Mouse (Mus musculus) forebrain, embryonic 10.5 days (tissue): ENCODE data around the gene N4bp2l2. TPM values are rescaled to one million over a fixed set of nuclear protein-coding genes. Genes with fewer than 3 reads are reported as not detected.

Source experiments
- DNase-seq: peaks from one replicate; pipeline ENCODE4 v3.0.0-alpha.2; 2017; ENCODE audit warnings: low spot score; ENCODE audit errors: extremely low spot score
- H3K27ac ChIP-seq: fragments of 300-500 bp; sonication (generic); 2 replicates; pipeline ENCODE4 v1.5.1; 2016; ENCODE audit warnings: mild to moderate bottlenecking
- H3K27me3 ChIP-seq: fragments of 300-500 bp; sonication (generic); 2 replicates; pipeline ENCODE4 v1.6.1; 2016; ENCODE audit warnings: mild to moderate bottlenecking; ENCODE audit not compliant: poor library complexity, severe bottlenecking
- H3K36me3 ChIP-seq: fragments of 300-500 bp; sonication (generic); replicated peaks from 2 replicates; pipeline ENCODE4 v1.6.1; 2016; ENCODE audit warnings: mild to moderate bottlenecking, moderate library complexity
- H3K4me1 ChIP-seq: fragments of 300-500 bp; sonication (generic); 2 replicates; pipeline ENCODE4 v1.6.1; 2016
- H3K4me3 ChIP-seq: fragments of 300-500 bp; sonication (generic); 2 replicates; pipeline ENCODE4 v1.5.1; 2016; ENCODE audit warnings: mild to moderate bottlenecking, moderate library complexity
- H3K9me3 ChIP-seq: fragments of 300-500 bp; sonication (generic); 2 replicates; pipeline ENCODE4 v1.6.1; 2016; ENCODE audit warnings: mild to moderate bottlenecking, moderate library complexity
- WGBS: fragments of 180-500 bp; shearing (Covaris S2); methylation state at CpG from one replicate; pipeline ENCODE4 v1.1.7; 2016; 5-methylcytosine and 5-hydroxymethylcytosine counted together
- polyA plus RNA-seq: library from polyadenylated mRNA; unstranded; fragments of >200 nt; fragmentation: Nextera tagmentation; extraction: Ambion mirVana; gene quantifications from 2 replicates; pipeline ENCODE4 v1.2.1, GENCODE M21; 2016

N4bp2l2 gene
- polyA plus RNA-seq, 1 experiment from 2014 or later = 33.3 TPM

GRCm38 (mm10) chr5:150601441-150602230 is 64.3 kb downstream of the N4bp2l2 start:
- peaks cover 5% of the 10 kb centered on the region; the same call in 1 of the 2 replicates for H3K36me3 ChIP-seq
- no peak overlapping the region for H3K27ac ChIP-seq
- no peak overlapping the region for H3K4me3 ChIP-seq
- H3K9me3 ChIP-seq = no peaks in the 10 kb centered on the region
- peaks cover 34% of the 10 kb centered on the region for H3K4me1 ChIP-seq
- WGBS = 90% methylated on average over 14 of the region's 14 CpGs
- peaks cover 11% of the 10 kb centered on the region for H3K27me3 ChIP-seq
- no peak for DNase-seq

- Histone ChIP-seq H3K27ac (0 out of 2 replicates have a peak overlapping the region, but pooled peaks have one; percentile 16), H3K4me3 (no peak overlapping the region), H3K36me3 (no peaks in the 10 kb centered on the region), H3K27me3 (peaks cover 19% of the 10 kb centered on the region), H3K4me1 (peaks cover 34% of the 10 kb centered on the region), H3K9me3 (no peaks in the 10 kb centered on the region)
- WGBS = 87% methylated on average over 20 of the region's 20 CpGs
- no peak for DNase-seq
These were observed 65.2 kb downstream of the N4bp2l2 start for GRCm38 (mm10) chr5:150600554-150601440.

- H3K36me3 ChIP-seq = no peaks in the 10 kb centered on the region
- 68% methylated on average over 13 of the region's 13 CpGs for WGBS
- H3K27me3 ChIP-seq = peaks cover 31% of the 10 kb centered on the region
- no peaks in the 10 kb centered on the region for H3K9me3 ChIP-seq
- H3K4me3 ChIP-seq = no peak overlapping the region
- H3K27ac ChIP-seq = 0 out of 2 replicates have a peak overlapping the region, but pooled peaks have one; percentile 16
- H3K4me1 ChIP-seq = peaks cover 42% of the 10 kb centered on the region
- no peak for DNase-seq
These were observed 66.4 kb downstream of the N4bp2l2 start for GRCm38 (mm10) chr5:150599301-150600294.

GRCm38 (mm10) chr5:150598202-150599119 is 67.5 kb downstream of the N4bp2l2 start:
- Histone ChIP-seq H3K36me3 (no peaks in the 10 kb centered on the region), H3K4me3 (no peak overlapping the region), H3K27ac (no peak overlapping the region), H3K27me3 (peaks cover 43% of the 10 kb centered on the region), H3K9me3 (no peaks in the 10 kb centered on the region), H3K4me1 (peaks cover 51% of the 10 kb centered on the region)
- no peak for DNase-seq
- WGBS = 69% methylated on average over 21 of the region's 21 CpGs

- no peaks in the 10 kb centered on the region for H3K36me3 ChIP-seq
- 83% methylated on average over 7 of the region's 7 CpGs for WGBS
- H3K4me1 ChIP-seq = peaks cover 57% of the 10 kb centered on the region
- no peak for DNase-seq
- no peak within 1 kb of the TSS for H3K27ac ChIP-seq
- H3K4me3 ChIP-seq = no peak within 1 kb of the TSS
- peaks cover 56% of the 10 kb centered on the region for H3K27me3 ChIP-seq
- no peaks in the 10 kb centered on the region for H3K9me3 ChIP-seq
These were observed 68.9 kb downstream of the N4bp2l2 start, which contains the start of gene N4bp2l1 for GRCm38 (mm10) chr5:150597088-150597487. Gene N4bp2l1, minus strand, starts transcription at chr5:150597188.

- no peak overlapping the region for H3K4me3 ChIP-seq
- no peak for DNase-seq
- no peak overlapping the region for H3K27ac ChIP-seq
- H3K36me3 ChIP-seq = no peaks in the 10 kb centered on the region
- H3K27me3 ChIP-seq = peaks cover 60% of the 10 kb centered on the region
- no peaks in the 10 kb centered on the region for H3K9me3 ChIP-seq
- H3K4me1 ChIP-seq = peaks cover 44% of the 10 kb centered on the region
- 48% methylated on average over 11 of the region's 11 CpGs for WGBS
These were observed 70.5 kb downstream of the N4bp2l2 start for GRCm38 (mm10) chr5:150595366-150596016.

GRCm38 (mm10) chr5:150594649-150595339 is 71.2 kb downstream of the N4bp2l2 start:
- Histone ChIP-seq H3K4me1 (peaks cover 37% of the 10 kb centered on the region), H3K4me3 (peak overlapping the region; percentile 79), H3K36me3 (no peaks in the 10 kb centered on the region), H3K27me3 (peaks cover 60% of the 10 kb centered on the region), H3K9me3 (no peaks in the 10 kb centered on the region), H3K27ac (peak overlapping the region; percentile 71)
- WGBS = 6% methylated on average over 17 of the region's 17 CpGs
- DNase-seq = no peak

GRCm38 (mm10) chr5:150593756-150594648 is 72.0 kb downstream of the N4bp2l2 start:
- Histone ChIP-seq H3K4me1 (peaks cover 32% of the 10 kb centered on the region), H3K27ac (peak overlapping the region; percentile 71), H3K36me3 (no peaks in the 10 kb centered on the region), H3K27me3 (peaks cover 60% of the 10 kb centered on the region), H3K4me3 (peak overlapping the region; percentile 79), H3K9me3 (no peaks in the 10 kb centered on the region)
- under 1% methylated on average over 102 of the region's 102 CpGs for whole genome bisulfite sequencing
- DNase-seq = peak; percentile 39

GRCm38 (mm10) chr5:150592904-150593755 is 72.9 kb downstream of the N4bp2l2 start:
- no peaks in the 10 kb centered on the region for H3K36me3 ChIP-seq
- peaks cover 24% of the 10 kb centered on the region for H3K4me1 ChIP-seq
- no peaks in the 10 kb centered on the region for H3K9me3 ChIP-seq
- peak overlapping the region; percentile 79 for H3K4me3 ChIP-seq
- peak; percentile 28 for DNase-seq
- WGBS = 10% methylated on average over 40 of the region's 40 CpGs
- H3K27ac ChIP-seq = peak overlapping the region; percentile 71
- peaks cover 60% of the 10 kb centered on the region for H3K27me3 ChIP-seq
